Mouse (Mus musculus): Measurements from ENCODE around the gene Zfp108.

DNA sequence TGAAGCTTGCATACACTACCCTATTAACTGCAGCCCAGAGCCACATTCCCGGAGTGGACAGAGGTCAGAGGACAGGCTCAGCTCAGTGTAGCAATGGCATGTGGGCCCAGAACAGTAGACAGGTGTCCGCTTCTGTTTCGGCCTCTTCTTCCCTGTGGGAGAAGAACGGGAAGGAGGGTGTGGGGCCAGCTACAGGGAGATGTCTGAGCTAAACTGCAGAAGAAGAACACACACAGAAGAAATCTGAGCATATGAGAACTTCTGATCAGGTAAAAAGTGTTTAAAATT, 26.2 kb downstream of the Zfp108 start:
- TF ChIP-seq CTCF (IDR thresholded peaks at IDR 0.05; ENCODE audit: borderline replicate concordance, extremely low read depth, insufficient read depth, insufficient read length) (no peak), POLR2A (IDR thresholded peaks at IDR 0.05; ENCODE audit: borderline replicate concordance, extremely low read depth, insufficient read depth, insufficient read length, poor library complexity, severe bottlenecking) (no peak)
